Mouse (Mus musculus) small intestine, adult 2 months (tissue): ENCODE measurements around the gene Svop. TPM values are rescaled to one million over a fixed set of nuclear protein-coding genes. Genes with fewer than 3 reads are reported as not detected.

Experiments used
- H3K27ac ChIP-seq: fragments of 200-500 bp; 2 replicates; pipeline ENCODE4 v1.5.1; 2012; ENCODE audit warnings: low read depth, low read length, control low read depth, inconsistent platforms; ENCODE audit not compliant: insufficient read depth
- H3K27me3 ChIP-seq: fragments of 200-500 bp; 2 replicates; pipeline ENCODE4 v1.6.1; 2012; ENCODE audit warnings: mild to moderate bottlenecking, moderate library complexity, low read length, inconsistent platforms; ENCODE audit not compliant: control insufficient read depth, insufficient read depth
- H3K36me3 ChIP-seq: fragments of 200-500 bp; 2 replicates; pipeline ENCODE4 v1.6.1; 2012; ENCODE audit warnings: mild to moderate bottlenecking, low read length, control low read depth, inconsistent platforms; ENCODE audit not compliant: control insufficient read depth, insufficient read depth
- H3K4me1 ChIP-seq: fragments of 200-500 bp; 2 replicates; pipeline ENCODE4 v1.6.1; 2012; ENCODE audit warnings: low read length, inconsistent platforms, mixed read lengths; ENCODE audit not compliant: control insufficient read depth, insufficient read depth, insufficient read length
- H3K4me3 ChIP-seq: fragments of 200-500 bp; 2 replicates; pipeline ENCODE4 v1.5.1; 2012; ENCODE audit warnings: low read depth, mild to moderate bottlenecking, control low read depth, inconsistent platforms, low read length, moderate library complexity
- CTCF ChIP-seq: fragments of 200-500 bp; IDR thresholded peaks from 2 replicates; pipeline ENCODE4 v1.5.1; 2012; ENCODE audit warnings: low read depth, mild to moderate bottlenecking, control low read depth, inconsistent platforms, low read length, moderate library complexity, mixed read lengths; ENCODE audit not compliant: insufficient replicate concordance, insufficient read length; ENCODE audit errors: extremely low read depth
- POLR2A ChIP-seq: fragments of 200-500 bp; IDR thresholded peaks from 2 replicates; pipeline ENCODE4 v1.6.1; 2012; ENCODE audit warnings: low read depth, mild to moderate bottlenecking, control low read depth, inconsistent platforms, low read length, moderate library complexity
- WGBS: fragments of 180-500 bp; shearing (Covaris S2); methylation state at CpG from one replicate; pipeline ENCODE4 v1.1.7; 2018; 5-methylcytosine and 5-hydroxymethylcytosine counted together
- polyA plus RNA-seq: library from polyadenylated mRNA; depleted of rRNA; stranded (reverse); fragments of >200 nt; gene quantifications from 2 replicates; pipeline ENCODE4 v1.2.3, GENCODE M21; 2012

The Svop gene
- polyA plus RNA-seq, 1 experiment, result 0.42 TPM

DNA sequence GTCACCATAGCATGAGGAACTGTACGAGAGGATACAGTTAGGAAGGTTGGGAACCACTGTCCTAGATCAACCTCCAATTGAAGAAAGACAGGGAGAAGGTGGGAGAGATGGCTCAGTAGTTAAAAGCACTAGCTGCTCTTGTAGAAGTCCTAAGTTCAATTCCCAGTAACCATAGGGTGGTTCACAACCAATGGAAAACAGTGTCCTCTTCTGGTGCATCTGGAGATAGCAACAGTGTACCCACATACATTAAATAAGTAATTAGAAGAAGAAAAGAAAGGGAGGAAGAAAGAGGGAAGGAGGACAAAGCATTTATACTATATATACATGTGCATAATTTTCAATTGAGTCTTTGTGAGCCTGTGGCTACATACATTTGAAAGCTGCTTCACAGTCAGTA, 46.2 kb downstream of the Svop start:
- H3K4me1 ChIP-seq, result peaks cover 11% of the 10 kb centered on the region; the same call in 1 of the 2 replicates
- no peak overlapping the region for H3K4me3 ChIP-seq
- H3K36me3 ChIP-seq, result no peaks in the 10 kb centered on the region
- TF ChIP-seq CTCF (no peak), POLR2A (no peak)
- no peaks in the 10 kb centered on the region for H3K27me3 ChIP-seq
- H3K27ac ChIP-seq, result no peak overlapping the region
- WGBS, result 60% methylated on average over 1 of the region's 1 CpGs

DNA sequence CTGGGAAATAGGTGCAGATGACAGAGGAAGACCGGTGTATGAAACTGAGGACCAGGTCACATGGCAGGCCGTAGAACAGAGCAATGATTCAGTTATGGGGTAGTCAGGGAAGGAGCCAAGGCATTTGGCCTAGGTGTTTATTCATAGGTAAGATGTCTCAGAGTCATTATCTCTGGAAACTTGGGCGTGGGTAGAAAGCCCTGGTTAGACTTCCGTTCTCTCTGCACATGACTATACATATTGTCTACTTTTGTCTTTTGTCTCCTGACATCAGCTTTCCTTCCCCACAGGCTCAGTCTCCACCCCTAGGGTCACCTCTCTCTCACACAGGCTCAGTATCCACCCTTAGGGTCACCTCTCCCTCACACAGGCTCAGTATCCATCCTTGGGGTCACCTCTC, 47.6 kb downstream of the Svop start:
- H3K4me1 ChIP-seq, result peaks cover 11% of the 10 kb centered on the region; the same call in 1 of the 2 replicates
- WGBS, result 47% methylated on average over 4 of the region's 4 CpGs
- H3K27me3 ChIP-seq, result no peaks in the 10 kb centered on the region
- H3K4me3 ChIP-seq, result no peak overlapping the region
- no peak overlapping the region for H3K27ac ChIP-seq
- no peak for TF ChIP-seq POLR2A
- no peak for TF ChIP-seq CTCF
- H3K36me3 ChIP-seq, result no peaks in the 10 kb centered on the region

DNA sequence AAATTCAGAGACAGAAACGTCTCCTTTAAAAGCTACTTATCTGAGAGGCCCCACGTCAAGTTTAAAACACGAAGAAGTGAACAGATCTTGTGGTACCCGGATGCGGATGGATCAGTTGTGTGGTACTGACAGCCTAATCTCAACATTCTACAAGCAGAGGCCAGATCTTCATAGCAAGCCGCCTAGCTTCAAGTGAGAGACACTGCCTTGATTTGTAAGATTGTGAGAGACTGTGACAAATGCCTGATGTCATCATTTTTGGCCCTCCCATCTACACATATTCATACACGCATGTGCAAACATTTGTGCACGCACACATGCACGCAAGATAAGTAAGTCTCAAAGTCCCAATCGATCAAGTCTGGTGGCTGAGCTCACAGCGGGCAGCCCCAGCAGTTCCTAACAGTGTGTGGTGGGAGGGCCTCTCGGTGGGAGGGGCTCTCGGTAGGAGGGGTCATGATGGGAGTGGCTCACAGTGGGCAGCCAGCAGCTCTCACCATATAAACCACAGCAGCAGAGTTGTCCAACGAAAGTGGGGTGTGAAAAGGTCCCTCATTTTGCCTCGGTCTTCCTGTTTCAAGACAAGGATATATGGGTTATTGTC, 49.9 kb downstream of the Svop start:
- Histone ChIP-seq H3K4me3 (no peak overlapping the region), H3K27ac (peak overlapping the region; percentile 62; the same call in 1 of the 2 replicates)
- whole genome bisulfite sequencing, result 5% methylated on average over 15 of the region's 15 CpGs

DNA sequence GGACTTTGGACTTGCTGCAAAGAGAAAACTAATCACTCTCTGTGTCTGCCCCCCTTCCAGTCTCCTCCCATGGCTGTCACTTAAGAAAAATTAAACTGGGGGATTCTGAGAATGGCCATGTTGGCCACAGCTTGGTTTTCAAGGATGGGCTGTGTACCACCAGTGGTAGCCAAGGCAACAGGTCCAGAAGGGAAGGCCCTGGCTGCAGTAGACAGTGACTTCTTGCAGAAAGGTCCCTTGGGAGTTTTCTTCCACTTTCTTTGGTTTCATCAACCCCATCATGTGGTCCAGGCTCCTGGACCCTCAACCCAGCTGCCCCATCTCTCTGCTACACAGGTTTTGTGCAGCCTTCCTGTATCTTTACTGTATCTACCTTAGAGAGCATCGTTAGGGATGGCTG, 50.5 kb downstream of the Svop start:
- WGBS, result 37% methylated on average over 1 of the region's 1 CpGs
- peaks cover 13% of the 10 kb centered on the region; the same call in 1 of the 2 replicates for H3K4me1 ChIP-seq
- no peaks in the 10 kb centered on the region for H3K36me3 ChIP-seq
- no peak overlapping the region for H3K4me3 ChIP-seq
- TF ChIP-seq POLR2A, result no peak
- TF ChIP-seq CTCF, result no peak
- peak overlapping the region; percentile 62; the same call in 1 of the 2 replicates for H3K27ac ChIP-seq
- H3K27me3 ChIP-seq, result no peaks in the 10 kb centered on the region

More for the DNA sequence above, 49.9 kb downstream of the Svop start:
- peaks cover 13% of the 10 kb centered on the region; the same call in 1 of the 2 replicates for H3K4me1 ChIP-seq
- H3K27me3 ChIP-seq, result no peaks in the 10 kb centered on the region
- no peaks in the 10 kb centered on the region for H3K36me3 ChIP-seq
- no peak for TF ChIP-seq POLR2A
- no peak for TF ChIP-seq CTCF

DNA sequence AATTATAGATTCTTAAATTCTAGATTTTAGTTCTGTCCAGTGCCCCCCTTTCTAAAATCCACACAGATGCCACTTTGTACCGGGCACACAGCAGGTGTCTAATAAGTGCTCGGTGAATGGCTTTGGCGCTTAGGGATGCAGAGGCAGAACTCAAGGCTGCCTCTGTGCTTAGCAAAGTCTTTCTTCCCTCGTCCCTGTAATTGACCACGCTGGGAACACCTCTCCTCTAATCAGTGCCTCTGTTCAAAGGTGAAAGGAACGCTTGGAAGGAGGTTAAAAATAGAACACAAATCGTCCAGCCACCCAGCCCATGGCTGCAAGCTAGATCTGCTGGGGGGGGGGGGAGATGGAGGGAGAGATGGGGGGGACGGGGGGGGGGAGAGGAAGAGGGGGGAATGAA, 50.9 kb downstream of the Svop start:
- Histone ChIP-seq H3K27me3 (no peaks in the 10 kb centered on the region), H3K4me3 (no peak overlapping the region), H3K27ac (no peak overlapping the region), H3K4me1 (peaks cover 13% of the 10 kb centered on the region; the same call in 1 of the 2 replicates), H3K36me3 (no peaks in the 10 kb centered on the region)
- WGBS, result 15% methylated on average over 8 of the region's 8 CpGs
- TF ChIP-seq POLR2A (no peak), CTCF (no peak)

DNA sequence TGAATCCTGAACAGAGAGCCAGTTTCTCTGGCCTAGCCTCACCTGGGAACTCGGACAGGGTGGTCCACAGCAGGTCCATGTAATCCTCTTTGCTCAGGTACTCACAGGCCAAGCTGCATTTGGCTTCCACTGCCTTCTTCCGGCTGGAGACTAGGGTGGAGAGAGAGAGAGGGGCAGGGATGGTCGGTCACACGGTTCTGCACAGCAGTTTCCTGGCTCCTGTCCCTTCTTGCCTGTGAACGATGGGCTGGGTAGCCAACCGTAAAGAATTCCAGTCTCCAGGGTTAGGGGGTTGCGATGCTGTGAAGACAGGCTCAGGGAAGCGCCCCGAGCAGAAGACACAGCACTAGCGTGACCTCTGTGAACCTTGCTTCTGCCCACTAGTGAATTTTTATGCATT, 56.3 kb downstream of the Svop start:
- Histone ChIP-seq H3K4me1 (peaks cover 3% of the 10 kb centered on the region; the same call in 1 of the 2 replicates), H3K4me3 (no peak overlapping the region), H3K27ac (no peak overlapping the region), H3K27me3 (no peaks in the 10 kb centered on the region), H3K36me3 (no peaks in the 10 kb centered on the region)
- WGBS, result 69% methylated on average over 10 of the region's 10 CpGs
- TF ChIP-seq CTCF (no peak), POLR2A (no peak)

DNA sequence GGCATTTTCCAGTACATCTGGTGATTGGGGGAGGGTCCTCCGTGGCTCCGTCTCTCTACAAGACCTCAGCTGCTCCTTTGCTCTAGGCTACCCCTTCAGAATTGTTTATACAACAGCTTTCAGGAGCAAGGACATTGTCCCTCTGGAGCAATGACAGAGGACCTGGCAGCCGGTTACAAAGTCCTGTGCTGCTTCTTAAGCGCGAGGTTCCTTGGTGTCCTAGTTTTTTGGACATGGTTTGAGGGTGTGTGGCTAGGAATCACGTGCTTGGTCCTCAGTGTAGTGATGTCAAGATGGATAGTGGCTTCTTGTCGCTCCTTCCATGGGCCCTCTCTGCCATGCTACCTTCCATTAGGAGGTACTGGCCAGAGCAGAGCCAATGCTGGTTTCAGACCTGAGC, 57.0 kb downstream of the Svop start:
- Histone ChIP-seq H3K27ac (no peak overlapping the region), H3K36me3 (no peaks in the 10 kb centered on the region), H3K27me3 (no peaks in the 10 kb centered on the region), H3K4me3 (no peak overlapping the region), H3K4me1 (peaks cover 3% of the 10 kb centered on the region; the same call in 1 of the 2 replicates)
- WGBS, result 76% methylated on average over 7 of the region's 7 CpGs
- TF ChIP-seq POLR2A (no peak), CTCF (no peak)
